Mouse (Mus musculus): Measurements from ENCODE around the gene Tm9sf2. TPM values are rescaled to one million over a fixed set of nuclear protein-coding genes. Genes with fewer than 3 reads are reported as not detected.

The Tm9sf2 gene
- polyA plus RNA-seq, 1 experiment = 22.3 TPM

GRCm38 (mm10) chr14:122136368-122136928 lies 29.6 kb downstream of the Tm9sf2 start:
- no peak for TF ChIP-seq CTCF (IDR thresholded peaks at IDR 0.05; ENCODE audit: control insufficient read depth, insufficient read depth, low read length)
- TF ChIP-seq POLR2A (IDR thresholded peaks at IDR 0.05; ENCODE audit: borderline replicate concordance, control insufficient read depth, low read depth, low read length) = no peak
- Histone ChIP-seq H3K4me1 (ENCODE audit: control insufficient read depth, insufficient read depth, low read length) (no peaks in the 10 kb centered on the region), H3K4me3 (replicated peaks; ENCODE audit: control insufficient read depth, low read depth, low read length) (no peak overlapping the region), H3K27ac (ENCODE audit: control insufficient read depth, insufficient read depth, low read depth, low read length, poor library complexity) (no peak overlapping the region)
- 93% methylated on average over 3 of the region's 3 CpGs for WGBS

- H3K4me1 ChIP-seq (ENCODE audit: control insufficient read depth, insufficient read depth, low read length) = no peaks in the 10 kb centered on the region
- H3K4me3 ChIP-seq (replicated peaks; ENCODE audit: control insufficient read depth, low read depth, low read length) = no peak overlapping the region
- TF ChIP-seq CTCF (IDR thresholded peaks at IDR 0.05; ENCODE audit: control insufficient read depth, insufficient read depth, low read length) = no peak
- no peak for TF ChIP-seq POLR2A (IDR thresholded peaks at IDR 0.05; ENCODE audit: borderline replicate concordance, control insufficient read depth, low read depth, low read length)
- no peak overlapping the region for H3K27ac ChIP-seq (ENCODE audit: control insufficient read depth, insufficient read depth, low read depth, low read length, poor library complexity)
- 81% methylated on average over 7 of the region's 7 CpGs for WGBS
Measured at GRCm38 (mm10) chr14:122137234-122137633, 30.4 kb downstream of the Tm9sf2 start.

- no peak for TF ChIP-seq POLR2A (IDR thresholded peaks at IDR 0.05; ENCODE audit: borderline replicate concordance, control insufficient read depth, low read depth, low read length)
- no peak for TF ChIP-seq CTCF (IDR thresholded peaks at IDR 0.05; ENCODE audit: control insufficient read depth, insufficient read depth, low read length)
- 23% methylated on average over 1 of the region's 1 CpGs for WGBS
- H3K4me3 ChIP-seq (replicated peaks; ENCODE audit: control insufficient read depth, low read depth, low read length) = no peak overlapping the region
- H3K4me1 ChIP-seq (ENCODE audit: control insufficient read depth, insufficient read depth, low read length) = no peaks in the 10 kb centered on the region
- no peak overlapping the region for H3K27ac ChIP-seq (ENCODE audit: control insufficient read depth, insufficient read depth, low read depth, low read length, poor library complexity)
Measured at GRCm38 (mm10) chr14:122140126-122140525, 33.3 kb downstream of the Tm9sf2 start.

GRCm38 (mm10) chr14:122143585-122144269 lies 36.9 kb downstream of the Tm9sf2 start:
- Histone ChIP-seq H3K4me1 (ENCODE audit: control insufficient read depth, insufficient read depth, low read length) (no peaks in the 10 kb centered on the region), H3K4me3 (replicated peaks; ENCODE audit: control insufficient read depth, low read depth, low read length) (no peak overlapping the region), H3K27ac (ENCODE audit: control insufficient read depth, insufficient read depth, low read depth, low read length, poor library complexity) (no peak overlapping the region)
- TF ChIP-seq CTCF (IDR thresholded peaks at IDR 0.05; ENCODE audit: control insufficient read depth, insufficient read depth, low read length) = no peak
- no peak for TF ChIP-seq POLR2A (IDR thresholded peaks at IDR 0.05; ENCODE audit: borderline replicate concordance, control insufficient read depth, low read depth, low read length)
- 87% methylated on average over 4 of the region's 4 CpGs for WGBS

- TF ChIP-seq POLR2A (IDR thresholded peaks at IDR 0.05; ENCODE audit: borderline replicate concordance, control insufficient read depth, low read depth, low read length) = no peak
- TF ChIP-seq CTCF (IDR thresholded peaks at IDR 0.05; ENCODE audit: control insufficient read depth, insufficient read depth, low read length) = no peak
- 2% methylated on average over 1 of the region's 1 CpGs for whole genome bisulfite sequencing
- Histone ChIP-seq H3K4me1 (ENCODE audit: control insufficient read depth, insufficient read depth, low read length) (no peaks in the 10 kb centered on the region), H3K27ac (ENCODE audit: control insufficient read depth, insufficient read depth, low read depth, low read length, poor library complexity) (no peak overlapping the region), H3K4me3 (replicated peaks; ENCODE audit: control insufficient read depth, low read depth, low read length) (no peak overlapping the region)
Measured at GRCm38 (mm10) chr14:122145374-122145773, 38.5 kb downstream of the Tm9sf2 start.

GRCm38 (mm10) chr14:122150616-122151015 lies 43.8 kb downstream of the Tm9sf2 start:
- H3K4me3 ChIP-seq (replicated peaks; ENCODE audit: control insufficient read depth, low read depth, low read length) = no peak overlapping the region
- TF ChIP-seq POLR2A (IDR thresholded peaks at IDR 0.05; ENCODE audit: borderline replicate concordance, control insufficient read depth, low read depth, low read length) (no peak), CTCF (IDR thresholded peaks at IDR 0.05; ENCODE audit: control insufficient read depth, insufficient read depth, low read length) (no peak)
- no peaks in the 10 kb centered on the region for H3K4me1 ChIP-seq (ENCODE audit: control insufficient read depth, insufficient read depth, low read length)
- 91% methylated on average over 5 of the region's 5 CpGs for WGBS
- H3K27ac ChIP-seq (ENCODE audit: control insufficient read depth, insufficient read depth, low read depth, low read length, poor library complexity) = no peak overlapping the region

GRCm38 (mm10) chr14:122157738-122158137 lies 50.9 kb downstream of the Tm9sf2 start:
- 49% methylated on average over 7 of the region's 7 CpGs for WGBS
- TF ChIP-seq CTCF (IDR thresholded peaks at IDR 0.05; ENCODE audit: control insufficient read depth, insufficient read depth, low read length) (no peak), POLR2A (IDR thresholded peaks at IDR 0.05; ENCODE audit: borderline replicate concordance, control insufficient read depth, low read depth, low read length) (no peak)
- Histone ChIP-seq H3K27ac (ENCODE audit: control insufficient read depth, insufficient read depth, low read depth, low read length, poor library complexity) (no peak overlapping the region), H3K4me1 (ENCODE audit: control insufficient read depth, insufficient read depth, low read length) (peaks cover 1% of the 10 kb centered on the region; the same call in 1 of the 2 replicates), H3K4me3 (replicated peaks; ENCODE audit: control insufficient read depth, low read depth, low read length) (no peak overlapping the region)

GRCm38 (mm10) chr14:122160916-122161315 lies 54.1 kb downstream of the Tm9sf2 start:
- no peak overlapping the region for H3K4me3 ChIP-seq (replicated peaks; ENCODE audit: control insufficient read depth, low read depth, low read length)
- TF ChIP-seq POLR2A (IDR thresholded peaks at IDR 0.05; ENCODE audit: borderline replicate concordance, control insufficient read depth, low read depth, low read length) (no peak), CTCF (IDR thresholded peaks at IDR 0.05; ENCODE audit: control insufficient read depth, insufficient read depth, low read length) (no peak)
- H3K27ac ChIP-seq (ENCODE audit: control insufficient read depth, insufficient read depth, low read depth, low read length, poor library complexity) = no peak overlapping the region
- 81% methylated on average over 1 of the region's 1 CpGs for WGBS
- peaks cover 1% of the 10 kb centered on the region; the same call in 1 of the 2 replicates for H3K4me1 ChIP-seq (ENCODE audit: control insufficient read depth, insufficient read depth, low read length)

All from bone marrow, adult 2 months (tissue).